Comparison of ENCODE assay signal across 26 mouse cellular contexts in genomic region chr10:127230693-127231092, GRCm38 (mm10). TPM values are rescaled to one million over a fixed set of nuclear protein-coding genes. Genes with fewer than 3 reads are reported as not detected.
DNase-seq lines count a peak whose midpoint lies in the region; ATAC-seq lines count a peak whose summit lies in the region.
"Had no signal": no experiment of that assay in that cellular context is flagged by ENCODE, and none has a peak within 500 bp of the region (broad histone marks: within the 10 kb centered on the region; RNA-seq: fewer than 3 reads in every experiment).

No protein-coding gene starts in this region.

- H3K27ac ChIP-seq in hindbrain, embryonic 12.5 days, result no peak overlapping the region
- H3K27ac ChIP-seq in hindbrain, embryonic 11.5 days (ENCODE audit: low read depth, low read length), result no peak overlapping the region
- no peak overlapping the region for H3K27ac ChIP-seq in heart, embryonic 12.5 days (ENCODE audit: poor library complexity, severe bottlenecking)
- H3K27ac ChIP-seq: forebrain, embryonic 15.5 days; left cerebral cortex, adult 2 months; limb, embryonic 10.5 days; macrophage; midbrain, embryonic 12.5 days had no signal

- peaks cover 2% of the 10 kb centered on the region for H3K4me1 ChIP-seq in hindbrain, embryonic 12.5 days
- no peaks in the 10 kb centered on the region for H3K4me1 ChIP-seq in hindbrain, embryonic 11.5 days (replicated peaks; ENCODE audit: control insufficient read depth, insufficient read depth, low read length)
- H3K4me1 ChIP-seq in heart, embryonic 12.5 days (replicated peaks), result no peaks in the 10 kb centered on the region
- H3K4me1 ChIP-seq: forebrain, embryonic 15.5 days had no signal

- 86% methylated on average over 12 of the region's 12 CpGs for WGBS in hindbrain, embryonic 12.5 days
- 93% methylated on average over 12 of the region's 12 CpGs for WGBS in hindbrain, embryonic 11.5 days
- 75% methylated on average over 12 of the region's 12 CpGs for WGBS in heart, embryonic 12.5 days

- H3K9ac ChIP-seq in hindbrain, embryonic 12.5 days, result 0 out of 2 replicates have a peak overlapping the region, but pooled peaks have one; percentile 1
- H3K9ac ChIP-seq in hindbrain, embryonic 11.5 days (ENCODE audit: low read depth, low read length), result no peak overlapping the region
- H3K9ac ChIP-seq in heart, embryonic 12.5 days, result no peak overlapping the region
- H3K9ac ChIP-seq: forebrain, embryonic 15.5 days; liver, postnatal 0 days; midbrain, embryonic 12.5 days had no signal

- H3K4me3 ChIP-seq in hindbrain, embryonic 12.5 days, result no peak overlapping the region
- no peak overlapping the region for H3K4me3 ChIP-seq in hindbrain, embryonic 11.5 days (ENCODE audit: low read depth, low read length)
- H3K4me3 ChIP-seq in heart, embryonic 12.5 days, result no peak overlapping the region
- H3K4me3 ChIP-seq: forebrain, embryonic 15.5 days; left cerebral cortex, adult 2 months; limb, embryonic 10.5 days; midbrain, embryonic 12.5 days had no signal

- no peak for ATAC-seq in hindbrain, embryonic 12.5 days (ENCODE audit: low FRiP score)
- no peak for ATAC-seq in hindbrain, embryonic 11.5 days (ENCODE audit: low FRiP score)
- peak; percentile 58 for ATAC-seq in granulocyte monocyte progenitor cell, adult 5-6 weeks (replicated peaks; ENCODE audit: poor library complexity, severe bottlenecking)
- no peak for ATAC-seq in heart, embryonic 12.5 days (ENCODE audit: insufficient number of reproducible peaks, low FRiP score)
- ATAC-seq: forebrain, embryonic 15.5 days; liver, postnatal 0 days; lung, postnatal 0 days had no signal

- H3K36me3 ChIP-seq in hindbrain, embryonic 12.5 days, result peaks cover 48% of the 10 kb centered on the region
- H3K36me3 ChIP-seq in hindbrain, embryonic 11.5 days (ENCODE audit: control insufficient read depth, insufficient read depth, low read length), result no peaks in the 10 kb centered on the region
- H3K36me3 ChIP-seq in heart, embryonic 12.5 days, result no peaks in the 10 kb centered on the region
- H3K36me3 ChIP-seq: G1E; limb, embryonic 10.5 days had no signal

- DNase-seq in hindbrain, embryonic 11.5 days (ENCODE audit: low spot score), result no peak
- peak; percentile 73 for DNase-seq in 416B (ENCODE audit: low read depth)
- DNase-seq in ES-CJ7 (ENCODE audit: low read depth, low spot score), result peak; percentile 53
- DNase-seq in right cerebral cortex, adult 18-20 months, result no peak
- no peak for DNase-seq in urinary bladder, adult 2 months (ENCODE audit: low spot score)
- DNase-seq: adrenal gland, postnatal 10 days; B cell, adult 2 months; cerebellum, adult 8-10 months; cerebellum, postnatal 36 days; gastrocnemius, postnatal 14 days; heart, postnatal 4 days; kidney, adult 11 months; kidney, postnatal 4 days; liver, postnatal 0 days; right cerebral cortex, postnatal 14 days; thymus, postnatal 36 days had no signal

- H3K27me3 ChIP-seq in hindbrain, embryonic 12.5 days, result 0 out of 2 replicates have a peak, but pooled peaks cover 4% of the 10 kb centered on the region
- peaks cover 2% of the 10 kb centered on the region; the same call in 1 of the 2 replicates for H3K27me3 ChIP-seq in hindbrain, embryonic 11.5 days (ENCODE audit: control insufficient read depth, insufficient read depth, low read length)
- H3K27me3 ChIP-seq in heart, embryonic 12.5 days (replicated peaks), result peaks cover 40% of the 10 kb centered on the region
- H3K27me3 ChIP-seq: forebrain, embryonic 15.5 days had no signal

- no peaks in the 10 kb centered on the region for H3K9me3 ChIP-seq in hindbrain, embryonic 12.5 days (replicated peaks)
- no peaks in the 10 kb centered on the region for H3K9me3 ChIP-seq in hindbrain, embryonic 11.5 days (ENCODE audit: control insufficient read depth, low read length)
- no peaks in the 10 kb centered on the region for H3K9me3 ChIP-seq in heart, embryonic 12.5 days (replicated peaks)
- H3K9me3 ChIP-seq: forebrain, embryonic 15.5 days; limb, embryonic 10.5 days; midbrain, embryonic 12.5 days had no signal

- no peak overlapping the region for H3K4me2 ChIP-seq in hindbrain, embryonic 12.5 days (replicated peaks)
- H3K4me2 ChIP-seq in hindbrain, embryonic 11.5 days (replicated peaks; ENCODE audit: low read depth, low read length), result no peak overlapping the region
- H3K4me2 ChIP-seq in heart, embryonic 12.5 days, result no peak overlapping the region
- H3K4me2 ChIP-seq: forebrain, embryonic 15.5 days; midbrain, embryonic 12.5 days had no signal

RNA-seq across cellular contexts. Expression of gene Pip4k2c, which starts 19.3 kb away (rescaled TPM):
- 23.2 and 24.9 TPM in 2 replicates for polyA plus RNA-seq in hindbrain, embryonic 12.5 days (2016; fragmentation: Nextera tagmentation; extraction: Ambion mirVana)
- polyA plus RNA-seq in hindbrain, embryonic 11.5 days (2014; fragmentation: Nextera tagmentation; extraction: Ambion mirVana), result 11.8 and 12.9 TPM in 2 replicates
- total RNA-seq in granulocyte monocyte progenitor cell, adult 5-6 weeks (2014; fragmentation: Nextera tagmentation), result 12.1 and 13.6 TPM in 2 replicates
- total RNA-seq in granulocyte monocyte progenitor cell, adult 5-6 weeks (2017), result 7.6 and 13.8 TPM in 2 replicates
- polyA plus RNA-seq in heart, embryonic 12.5 days (2016; fragmentation: Nextera tagmentation; extraction: Ambion mirVana), result 29.7 and 31.5 TPM in 2 replicates
- 47.7 and 48.4 TPM in 2 replicates for polyA plus RNA-seq in urinary bladder, adult 2 months (2012; rRNA removed)

RNA-seq across cellular contexts. Expression of gene Kif5a, which starts 32.5 kb away (rescaled TPM):
- 70.0 and 76.6 TPM in 2 replicates for polyA plus RNA-seq in hindbrain, embryonic 12.5 days (2016; fragmentation: Nextera tagmentation; extraction: Ambion mirVana)
- 41.4 and 42.2 TPM in 2 replicates for polyA plus RNA-seq in hindbrain, embryonic 11.5 days (2014; fragmentation: Nextera tagmentation; extraction: Ambion mirVana)
- total RNA-seq in granulocyte monocyte progenitor cell, adult 5-6 weeks (2014; fragmentation: Nextera tagmentation), result 1.4 TPM in 1 of 2 replicates, not detected in the other
- 0.30 and 0.31 TPM in 2 replicates for total RNA-seq in granulocyte monocyte progenitor cell, adult 5-6 weeks (2017)
- polyA plus RNA-seq in heart, embryonic 12.5 days (2016; fragmentation: Nextera tagmentation; extraction: Ambion mirVana), result 0.37 and 0.79 TPM in 2 replicates
- polyA plus RNA-seq in urinary bladder, adult 2 months (2012; rRNA removed), result 5.9 and 6.6 TPM in 2 replicates

RNA-seq across cellular contexts. Expression of gene Dtx3, which starts 35.2 kb away (rescaled TPM):
- 199 and 203 TPM in 2 replicates for polyA plus RNA-seq in hindbrain, embryonic 12.5 days (2016; fragmentation: Nextera tagmentation; extraction: Ambion mirVana)
- polyA plus RNA-seq in hindbrain, embryonic 11.5 days (2014; fragmentation: Nextera tagmentation; extraction: Ambion mirVana), result 143 and 158 TPM in 2 replicates
- 51.9 and 54.4 TPM in 2 replicates for total RNA-seq in granulocyte monocyte progenitor cell, adult 5-6 weeks (2014; fragmentation: Nextera tagmentation)
- total RNA-seq in granulocyte monocyte progenitor cell, adult 5-6 weeks (2017), result 17.9 and 19.9 TPM in 2 replicates
- polyA plus RNA-seq in heart, embryonic 12.5 days (2016; fragmentation: Nextera tagmentation; extraction: Ambion mirVana), result 74.3 and 75.1 TPM in 2 replicates
- polyA plus RNA-seq in urinary bladder, adult 2 months (2012; rRNA removed), result 193 and 272 TPM in 2 replicates

RNA-seq across cellular contexts. Expression of gene Dctn2, which starts 35.5 kb away (rescaled TPM):
- 234 and 240 TPM in 2 replicates for polyA plus RNA-seq in hindbrain, embryonic 12.5 days (2016; fragmentation: Nextera tagmentation; extraction: Ambion mirVana)
- 210 and 214 TPM in 2 replicates for polyA plus RNA-seq in hindbrain, embryonic 11.5 days (2014; fragmentation: Nextera tagmentation; extraction: Ambion mirVana)
- 62.3 and 72.1 TPM in 2 replicates for total RNA-seq in granulocyte monocyte progenitor cell, adult 5-6 weeks (2014; fragmentation: Nextera tagmentation)
- total RNA-seq in granulocyte monocyte progenitor cell, adult 5-6 weeks (2017), result 80.4 and 83.9 TPM in 2 replicates
- polyA plus RNA-seq in heart, embryonic 12.5 days (2016; fragmentation: Nextera tagmentation; extraction: Ambion mirVana), result 133 and 136 TPM in 2 replicates
- 173 and 201 TPM in 2 replicates for polyA plus RNA-seq in urinary bladder, adult 2 months (2012; rRNA removed)

RNA-seq across cellular contexts. Expression of gene Arhgef25, which starts 40.8 kb away (rescaled TPM):
- 52.2 and 61.4 TPM in 2 replicates for polyA plus RNA-seq in hindbrain, embryonic 12.5 days (2016; fragmentation: Nextera tagmentation; extraction: Ambion mirVana)
- polyA plus RNA-seq in hindbrain, embryonic 11.5 days (2014; fragmentation: Nextera tagmentation; extraction: Ambion mirVana), result 30.1 and 32.0 TPM in 2 replicates
- total RNA-seq in granulocyte monocyte progenitor cell, adult 5-6 weeks (2014; fragmentation: Nextera tagmentation), result 3.2 TPM in 1 of 2 replicates, not detected in the other
- 0.15 and 0.95 TPM in 2 replicates for total RNA-seq in granulocyte monocyte progenitor cell, adult 5-6 weeks (2017)
- polyA plus RNA-seq in heart, embryonic 12.5 days (2016; fragmentation: Nextera tagmentation; extraction: Ambion mirVana), result 21.3 and 23.1 TPM in 2 replicates
- polyA plus RNA-seq in urinary bladder, adult 2 months (2012; rRNA removed), result 178 and 188 TPM in 2 replicates
- polyA plus RNA-seq: macrophage had no signal

Comparison
In these comparisons a context has a peak if more than half of its experiments do, and no peak if none do; other contexts are left out.
1. DNase-seq: peak in 416B (single experiment) and ES-CJ7 (single experiment); none in hindbrain, embryonic 11.5 days (single experiment), right cerebral cortex, adult 18-20 months (single experiment) and urinary bladder, adult 2 months (single experiment).